Mouse (Mus musculus): Measurements from ENCODE around the gene Thrap3. TPM values are rescaled to one million over a fixed set of nuclear protein-coding genes. Genes with fewer than 3 reads are reported as not detected.
"Not testable (repeated sequence)": the region's sequence is repeated elsewhere in the genome, so short reads cannot be mapped to it uniquely, and the experiment has no call there.

Thrap3 gene
- polyA plus RNA-seq, 1 experiment from 2014 or later: 256 TPM

DNA sequence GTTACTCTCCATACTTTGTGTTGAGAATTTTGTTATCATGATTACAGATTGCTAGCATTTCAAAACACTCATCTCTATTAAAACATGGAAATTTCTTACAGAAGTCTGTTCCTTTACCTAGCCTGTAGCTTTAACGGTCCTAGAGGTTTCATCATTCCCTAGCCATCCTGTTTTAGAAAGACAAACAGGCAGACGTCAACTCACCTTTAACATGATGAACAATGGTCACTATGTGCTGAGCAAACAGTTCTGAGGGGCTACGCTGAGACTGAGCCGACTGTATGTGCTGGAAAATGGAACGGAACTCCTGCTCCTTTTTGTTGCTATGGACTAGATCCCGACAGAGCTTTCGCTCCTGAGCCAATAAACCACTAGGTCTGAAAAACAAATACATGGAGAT, 26.6 kb downstream of the Thrap3 start:
- H3K27ac ChIP-seq; H3K4me3 ChIP-seq; H3K9me3 ChIP-seq; DNase-seq (ENCODE audit: extremely low spot score, low spot score); H3K4me1 ChIP-seq; H3K27me3 ChIP-seq (ENCODE audit: poor library complexity, severe bottlenecking): not testable (repeated sequence)
- 94% methylated on average over 7 of the region's 7 CpGs for WGBS
- H3K36me3 ChIP-seq (replicated peaks): peaks cover 97% of the 10 kb centered on the region

DNA sequence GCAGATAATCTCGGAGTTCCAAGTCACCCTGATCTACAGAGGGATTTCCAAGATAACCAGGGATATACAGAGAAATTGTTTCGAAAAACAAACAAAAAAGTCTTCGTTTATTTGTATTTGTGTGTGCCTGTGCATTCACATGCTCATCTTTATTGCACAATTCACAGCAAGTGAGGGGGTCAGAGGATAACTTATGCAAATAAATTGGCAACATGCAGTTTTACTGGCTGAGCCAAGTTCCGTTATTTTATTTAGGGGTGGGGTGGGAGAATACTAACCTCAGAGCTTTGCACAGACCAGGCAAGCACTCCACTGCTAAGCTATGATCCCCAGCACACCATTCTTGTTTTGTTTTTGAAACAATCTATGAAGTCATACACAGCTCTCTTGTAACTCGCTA, 28.8 kb downstream of the Thrap3 start:
- no peaks in the 10 kb centered on the region for H3K4me1 ChIP-seq
- no peaks in the 10 kb centered on the region for H3K27me3 ChIP-seq (ENCODE audit: poor library complexity, severe bottlenecking)
- no peak for DNase-seq (ENCODE audit: extremely low spot score, low spot score)
- H3K9me3 ChIP-seq: no peaks in the 10 kb centered on the region
- no peak overlapping the region for H3K4me3 ChIP-seq
- no peak overlapping the region for H3K27ac ChIP-seq
- WGBS: 95% methylated on average over 5 of the region's 5 CpGs
- peaks cover 97% of the 10 kb centered on the region for H3K36me3 ChIP-seq (replicated peaks)

DNA sequence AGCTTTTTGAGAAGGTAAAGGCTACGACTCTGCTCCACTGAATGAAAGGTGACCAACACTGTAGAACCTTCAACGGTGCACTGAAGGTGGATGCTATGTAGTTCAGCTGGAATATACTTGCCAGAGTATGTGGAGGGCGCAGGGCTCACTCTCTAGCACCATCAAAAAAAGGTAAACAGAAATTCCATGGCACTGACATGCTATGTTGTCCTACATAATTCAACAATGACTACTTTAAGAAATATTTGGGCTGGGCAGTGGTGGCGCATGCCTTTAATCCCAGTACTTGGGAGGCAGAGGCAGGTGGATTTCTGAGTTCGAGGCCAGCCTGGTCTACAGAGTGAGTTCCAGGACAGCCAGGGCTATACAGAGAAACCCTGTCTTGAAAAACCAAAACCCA, 31.8 kb downstream of the Thrap3 start:
- H3K9me3 ChIP-seq; H3K27me3 ChIP-seq (ENCODE audit: poor library complexity, severe bottlenecking); H3K4me1 ChIP-seq; H3K4me3 ChIP-seq; H3K27ac ChIP-seq; DNase-seq (ENCODE audit: extremely low spot score, low spot score): not testable (repeated sequence)
- H3K36me3 ChIP-seq (replicated peaks): peaks cover 100% of the 10 kb centered on the region
- WGBS: 96% methylated on average over 5 of the region's 5 CpGs

DNA sequence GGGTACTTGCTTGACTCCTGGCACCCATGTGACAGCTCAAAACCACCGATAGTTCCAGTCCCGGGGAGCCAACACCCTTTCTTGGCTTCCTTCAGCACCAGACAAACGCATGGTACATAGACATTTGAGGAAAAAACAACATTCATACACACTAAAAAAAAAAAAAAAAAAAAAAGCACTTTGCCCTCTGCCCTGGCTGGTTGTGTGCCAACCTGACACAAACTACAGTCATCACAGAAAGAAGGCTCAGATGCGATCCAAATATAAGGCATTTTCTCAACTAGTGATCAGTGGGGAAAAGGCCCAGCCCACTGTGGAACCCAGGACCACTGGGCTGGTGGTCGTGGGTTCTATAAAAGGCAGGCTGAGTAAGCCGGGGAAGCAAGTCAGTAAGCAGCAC, 33.7 kb downstream of the Thrap3 start:
- Histone ChIP-seq H3K4me3 (no peak overlapping the region), H3K36me3 (replicated peaks) (peaks cover 91% of the 10 kb centered on the region), H3K4me1 (no peaks in the 10 kb centered on the region; the same call in 1 of the 2 replicates), H3K27ac (no peak overlapping the region), H3K27me3 (ENCODE audit: poor library complexity, severe bottlenecking) (no peaks in the 10 kb centered on the region), H3K9me3 (no peaks in the 10 kb centered on the region)
- WGBS: 92% methylated on average over 6 of the region's 6 CpGs
- no peak for DNase-seq (ENCODE audit: extremely low spot score, low spot score)

DNA sequence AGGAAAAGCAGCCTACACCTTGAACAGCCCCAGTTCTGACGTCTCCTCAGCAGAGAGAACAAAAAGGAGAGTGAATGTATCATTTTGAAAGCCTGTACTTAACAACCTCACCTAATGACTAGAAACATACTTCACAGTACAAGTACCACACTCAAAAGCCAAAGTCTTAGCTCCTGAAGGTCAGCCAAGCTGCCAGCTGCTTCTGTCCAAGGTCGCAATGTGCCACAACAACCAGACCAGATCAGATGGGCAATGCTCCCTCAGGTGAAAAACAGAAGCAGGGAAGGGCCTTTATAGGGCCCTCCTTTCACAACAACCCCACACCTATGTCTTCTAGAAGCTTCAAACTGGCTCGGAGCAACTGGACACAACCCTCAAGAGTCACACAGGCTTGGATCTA, 36.5 kb downstream of the Thrap3 start:
- H3K9me3 ChIP-seq: no peaks in the 10 kb centered on the region
- H3K4me3 ChIP-seq: no peak overlapping the region
- H3K27me3 ChIP-seq (ENCODE audit: poor library complexity, severe bottlenecking): no peaks in the 10 kb centered on the region
- 83% methylated on average over 3 of the region's 3 CpGs for WGBS
- peaks cover 68% of the 10 kb centered on the region for H3K36me3 ChIP-seq (replicated peaks)
- DNase-seq (ENCODE audit: extremely low spot score, low spot score): no peak
- H3K4me1 ChIP-seq: peaks cover 22% of the 10 kb centered on the region
- no peak overlapping the region for H3K27ac ChIP-seq

DNA sequence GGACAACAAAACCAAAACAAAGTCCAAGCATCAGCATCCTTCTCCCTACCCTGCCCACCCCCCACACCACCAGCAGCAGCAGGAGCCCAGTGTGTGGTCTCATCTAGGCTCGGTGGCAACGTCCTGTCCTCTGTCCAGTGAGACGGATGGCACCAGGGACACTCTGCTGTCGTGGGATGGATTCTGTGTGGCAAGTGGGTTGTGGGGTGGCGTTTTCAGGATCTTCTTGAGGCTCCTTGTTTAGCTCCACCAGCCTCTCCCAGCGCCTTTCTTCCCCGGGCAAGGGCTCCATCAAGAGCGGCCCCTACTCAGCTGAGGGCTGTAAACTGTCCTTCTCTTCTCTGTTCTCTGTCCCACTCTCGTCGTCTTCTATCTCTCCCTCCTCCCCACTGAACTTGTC, 37.5 kb downstream of the Thrap3 start:
- not testable (repeated sequence) for H3K27me3 ChIP-seq (ENCODE audit: poor library complexity, severe bottlenecking); H3K9me3 ChIP-seq; H3K27ac ChIP-seq; DNase-seq (ENCODE audit: extremely low spot score, low spot score); H3K4me3 ChIP-seq
- peaks cover 58% of the 10 kb centered on the region for H3K36me3 ChIP-seq (replicated peaks)
- WGBS: 76% methylated on average over 10 of the region's 10 CpGs
- H3K4me1 ChIP-seq: peaks cover 22% of the 10 kb centered on the region

DNA sequence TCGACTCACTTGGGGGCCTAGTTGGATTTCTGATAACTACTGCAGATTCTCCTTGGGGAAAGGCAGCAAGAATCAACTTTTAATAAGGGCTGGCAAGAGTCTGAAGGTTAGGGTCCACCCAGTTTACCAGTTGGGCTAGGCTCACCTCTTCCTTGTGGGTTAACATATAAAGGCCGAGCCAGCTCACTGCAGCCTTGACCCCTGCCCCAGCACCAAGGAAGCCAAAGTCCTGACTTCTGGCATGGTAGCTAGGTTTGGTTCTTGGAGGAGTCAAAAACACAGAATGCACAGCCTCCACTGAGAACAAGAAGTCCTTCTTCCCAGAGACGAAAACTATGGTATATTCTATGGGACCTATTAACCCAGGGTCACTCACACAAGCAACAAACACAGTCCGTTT, 38.9 kb downstream of the Thrap3 start:
- Histone ChIP-seq H3K9me3 (no peaks in the 10 kb centered on the region), H3K4me3 (peak overlapping the region; percentile 69), H3K27ac (no peak overlapping the region), H3K4me1 (peaks cover 22% of the 10 kb centered on the region), H3K36me3 (replicated peaks) (peaks cover 44% of the 10 kb centered on the region), H3K27me3 (ENCODE audit: poor library complexity, severe bottlenecking) (no peaks in the 10 kb centered on the region)
- 68% methylated on average over 4 of the region's 4 CpGs for whole genome bisulfite sequencing
- no peak for DNase-seq (ENCODE audit: extremely low spot score, low spot score)

DNA sequence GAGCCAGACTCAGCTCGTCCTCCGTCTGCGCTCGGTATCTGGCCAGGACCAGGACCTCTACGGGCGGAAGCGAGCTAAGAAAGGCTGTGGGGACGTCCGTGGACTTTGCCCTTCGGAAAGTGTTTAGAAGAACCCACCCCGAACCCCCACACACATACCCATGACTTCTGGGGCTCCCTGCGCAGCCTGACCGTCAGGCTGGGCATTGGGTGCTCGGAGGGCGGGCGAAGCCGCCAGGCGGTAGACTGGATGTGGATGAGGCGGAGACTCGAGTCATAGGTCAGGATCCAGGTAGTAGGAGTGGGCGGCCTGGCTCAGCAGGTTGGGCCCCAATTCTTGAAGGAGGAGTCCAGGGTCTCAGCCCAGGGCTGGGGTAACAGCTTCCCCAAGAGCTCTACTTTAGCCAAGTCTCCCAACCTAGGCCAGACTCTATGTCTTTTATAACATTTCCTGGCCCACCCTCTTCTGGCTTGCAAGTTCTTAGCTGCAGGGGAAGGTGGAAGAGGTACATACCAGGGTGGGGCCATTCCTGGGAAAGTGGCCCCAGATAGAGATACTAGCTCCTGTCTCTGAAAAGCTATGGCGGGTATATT, 39.4 kb downstream of the Thrap3 start, which contains the start of gene Sh3d21:
Gene Sh3d21, minus strand, starts transcription at position 425 of the 593 bp plus-strand sequence.
- Histone ChIP-seq H3K4me3 (peak within 1 kb of the TSS; percentile 69), H3K36me3 (replicated peaks) (peaks cover 39% of the 10 kb centered on the region), H3K4me1 (peaks cover 22% of the 10 kb centered on the region), H3K27me3 (ENCODE audit: poor library complexity, severe bottlenecking) (no peaks in the 10 kb centered on the region), H3K27ac (peak within 1 kb of the TSS; percentile 83), H3K9me3 (no peaks in the 10 kb centered on the region)
- 5% methylated on average over 22 of the region's 22 CpGs for WGBS
- no peak for DNase-seq (ENCODE audit: extremely low spot score, low spot score)

DNA sequence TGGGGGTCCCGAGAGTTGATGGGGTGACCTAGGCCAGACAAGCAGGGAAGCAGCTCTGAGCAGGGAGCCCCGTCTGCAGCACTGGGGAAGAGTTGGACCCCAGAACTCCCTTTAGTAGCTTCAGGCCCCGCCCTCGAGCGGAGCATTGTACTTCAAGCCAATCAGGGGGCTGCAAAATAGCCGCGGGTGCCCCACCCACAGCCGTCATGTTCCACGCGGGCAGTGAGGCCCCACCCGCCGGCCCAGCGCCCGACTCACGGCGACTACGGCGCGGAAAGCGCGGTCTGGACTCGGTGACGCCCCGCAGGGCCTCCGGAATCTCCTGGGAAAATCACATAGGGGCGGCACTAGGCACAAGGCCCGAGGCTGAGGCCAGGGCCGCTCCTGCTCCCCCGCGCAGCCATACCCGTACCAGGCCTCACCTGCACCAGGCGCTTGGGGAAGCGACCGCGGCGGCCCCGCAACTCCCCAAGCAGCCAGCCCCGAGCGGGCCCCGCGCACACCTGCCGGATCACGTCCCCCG, 40.0 kb downstream of the Thrap3 start:
- peak overlapping the region; percentile 83 for H3K27ac ChIP-seq
- H3K9me3 ChIP-seq: no peaks in the 10 kb centered on the region
- H3K4me3 ChIP-seq: peak overlapping the region; percentile 69
- peaks cover 33% of the 10 kb centered on the region for H3K36me3 ChIP-seq (replicated peaks)
- no peaks in the 10 kb centered on the region for H3K27me3 ChIP-seq (ENCODE audit: poor library complexity, severe bottlenecking)
- DNase-seq (ENCODE audit: extremely low spot score, low spot score): peak; percentile 83
- under 1% methylated on average over 44 of the region's 44 CpGs for WGBS
- H3K4me1 ChIP-seq: peaks cover 22% of the 10 kb centered on the region

DNA sequence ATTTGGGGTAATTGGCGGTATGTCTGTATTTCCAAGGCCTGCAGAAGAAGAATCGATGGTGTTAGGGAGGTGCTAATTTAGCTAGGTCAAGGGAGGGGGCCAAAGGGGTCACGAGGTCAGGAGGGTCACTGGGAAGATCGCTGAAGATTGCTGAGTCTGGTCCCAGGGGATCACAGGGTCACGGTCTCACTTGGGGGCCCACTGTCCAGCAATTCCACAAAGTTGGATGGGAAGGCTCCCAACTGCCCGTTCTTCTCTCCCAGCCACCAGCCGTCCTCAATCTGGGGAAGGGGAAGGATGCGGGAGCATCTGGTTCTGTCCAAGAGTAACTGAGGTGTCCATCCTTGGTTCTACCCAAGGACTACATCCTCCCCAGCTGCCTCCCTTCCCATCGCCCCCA, 40.6 kb downstream of the Thrap3 start:
- Histone ChIP-seq H3K4me3 (peak overlapping the region; percentile 69), H3K4me1 (peaks cover 22% of the 10 kb centered on the region), H3K9me3 (no peaks in the 10 kb centered on the region), H3K27me3 (ENCODE audit: poor library complexity, severe bottlenecking) (no peaks in the 10 kb centered on the region), H3K27ac (peak overlapping the region; percentile 83), H3K36me3 (replicated peaks) (peaks cover 28% of the 10 kb centered on the region)
- DNase-seq (ENCODE audit: extremely low spot score, low spot score): no peak
- 69% methylated on average over 9 of the region's 9 CpGs for WGBS

DNA sequence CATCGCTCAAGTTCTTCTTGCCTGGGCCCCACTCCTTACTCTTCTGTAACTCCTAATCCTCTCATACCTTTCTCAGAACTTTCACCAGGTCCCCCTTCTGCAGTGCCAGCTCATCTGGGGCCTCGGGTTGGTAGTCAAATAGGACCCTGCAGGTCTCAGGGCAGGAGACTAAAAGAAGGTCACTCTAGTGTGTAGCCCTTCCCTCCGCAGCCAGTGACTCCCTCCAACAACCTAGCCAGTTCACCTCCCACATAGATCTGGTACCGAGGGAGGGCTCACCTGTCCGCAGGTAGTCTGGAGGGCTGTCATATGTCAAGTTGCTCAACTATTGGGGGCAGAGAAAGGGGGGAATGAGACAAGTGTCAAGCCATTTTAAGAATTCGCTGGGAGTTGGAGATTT, 41.1 kb downstream of the Thrap3 start:
- Histone ChIP-seq H3K27ac (no peak overlapping the region), H3K4me1 (peaks cover 25% of the 10 kb centered on the region), H3K27me3 (ENCODE audit: poor library complexity, severe bottlenecking) (no peaks in the 10 kb centered on the region), H3K4me3 (no peak overlapping the region), H3K36me3 (replicated peaks) (peaks cover 28% of the 10 kb centered on the region), H3K9me3 (no peaks in the 10 kb centered on the region; the same call in 1 of the 2 replicates)
- WGBS: 92% methylated on average over 6 of the region's 6 CpGs
- DNase-seq (ENCODE audit: extremely low spot score, low spot score): no peak

DNA sequence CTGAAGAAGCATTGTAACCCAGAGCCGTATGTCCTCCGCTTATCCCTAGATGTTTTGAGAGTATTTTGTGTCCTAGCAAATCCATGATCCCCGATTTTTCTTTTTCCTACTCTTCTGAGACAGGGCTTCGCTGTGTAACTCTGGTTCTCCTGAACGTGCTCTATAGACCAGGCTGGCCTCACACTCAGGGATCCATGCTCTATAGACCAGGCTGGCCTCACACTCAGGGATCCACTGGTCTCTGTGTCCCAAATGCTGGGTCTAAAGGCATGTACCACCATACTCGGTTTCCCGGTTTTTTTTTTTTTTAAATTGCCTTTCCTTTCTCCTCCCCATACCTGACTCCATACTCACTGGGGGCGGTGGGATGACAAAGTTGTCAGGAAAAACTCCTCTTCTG, 41.6 kb downstream of the Thrap3 start:
- no peaks in the 10 kb centered on the region for H3K27me3 ChIP-seq (ENCODE audit: poor library complexity, severe bottlenecking)
- no peak overlapping the region for H3K27ac ChIP-seq
- 90% methylated on average over 8 of the region's 8 CpGs for WGBS
- peaks cover 29% of the 10 kb centered on the region for H3K4me1 ChIP-seq
- H3K9me3 ChIP-seq: no peaks in the 10 kb centered on the region; the same call in 1 of the 2 replicates
- H3K36me3 ChIP-seq (replicated peaks): peaks cover 23% of the 10 kb centered on the region
- H3K4me3 ChIP-seq: no peak overlapping the region
- DNase-seq (ENCODE audit: extremely low spot score, low spot score): no peak

DNA sequence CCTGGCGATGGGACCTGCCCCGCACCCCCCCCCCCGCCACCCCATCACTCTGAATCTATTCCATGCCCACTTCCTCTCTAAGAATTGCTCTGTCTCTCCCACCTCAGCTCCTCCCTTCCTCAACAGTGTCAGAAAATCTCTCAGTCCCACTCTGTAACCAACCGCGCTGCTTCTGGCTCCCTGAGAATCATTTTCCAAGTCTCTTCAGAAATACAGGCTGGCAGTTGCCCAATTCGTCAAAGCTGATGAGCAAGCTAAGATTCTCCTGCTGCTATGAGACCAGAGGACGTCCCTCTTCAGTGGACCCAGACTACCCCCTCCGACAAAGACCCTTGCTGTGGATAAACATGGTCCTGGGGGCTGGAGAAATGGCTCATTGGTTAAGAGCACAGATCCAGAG, 43.1 kb downstream of the Thrap3 start:
- Histone ChIP-seq H3K27me3 (ENCODE audit: poor library complexity, severe bottlenecking) (no peaks in the 10 kb centered on the region), H3K4me1 (peaks cover 40% of the 10 kb centered on the region), H3K9me3 (no peaks in the 10 kb centered on the region; the same call in 1 of the 2 replicates), H3K4me3 (no peak overlapping the region), H3K36me3 (replicated peaks) (peaks cover 11% of the 10 kb centered on the region), H3K27ac (no peak overlapping the region)
- WGBS: 81% methylated on average over 8 of the region's 8 CpGs
- DNase-seq (ENCODE audit: extremely low spot score, low spot score): no peak

All from forebrain, embryonic 10.5 days (tissue).